Mouse (Mus musculus): ENCODE measurements around the gene Cav2. TPM values are rescaled to one million over a fixed set of nuclear protein-coding genes. Genes with fewer than 3 reads are reported as not detected.

The Cav2 gene
- total and polyA plus RNA-seq, 2 experiments: 2.9 to 7.7 TPM

GRCm38 (mm10) chr6:17278366-17278765, 2.6 kb upstream of the Cav2 start:
- no peak for DNase-seq (ENCODE audit: extremely low read depth, low read depth, low spot score)
- 85% methylated on average over 3 of the region's 3 CpGs for WGBS
- TF ChIP-seq POLR2A (IDR thresholded peaks at IDR 0.05; ENCODE audit: extremely low read depth, insufficient read depth, low read length) (no peak), CTCF (IDR thresholded peaks at IDR 0.05; ENCODE audit: low read depth, low read length) (no peak)
- Histone ChIP-seq H3K27ac (replicated peaks; ENCODE audit: insufficient read depth, low read depth, low read length) (no peak overlapping the region), H3K36me3 (ENCODE audit: control insufficient read depth, insufficient read depth, low read length) (no peaks in the 10 kb centered on the region), H3K9ac (ENCODE audit: low read depth, low read length) (no peak overlapping the region), H3K4me1 (ENCODE audit: control insufficient read depth, insufficient read depth, low read length) (no peaks in the 10 kb centered on the region; the same call in 1 of the 2 replicates), H3K79me2 (ENCODE audit: control insufficient read depth, insufficient read depth, low read length) (no peaks in the 10 kb centered on the region), H3K27me3 (ENCODE audit: control insufficient read depth, insufficient read depth, low read length) (no peaks in the 10 kb centered on the region), H3K4me3 (ENCODE audit: insufficient read depth, low read depth, low read length) (no peak overlapping the region)

- no peak for TF ChIP-seq CTCF (IDR thresholded peaks at IDR 0.05; ENCODE audit: low read depth, low read length)
- no peak for TF ChIP-seq POLR2A (IDR thresholded peaks at IDR 0.05; ENCODE audit: extremely low read depth, insufficient read depth, low read length)
- peak overlapping the region; percentile 16 for H3K27ac ChIP-seq (replicated peaks; ENCODE audit: insufficient read depth, low read depth, low read length)
- no peaks in the 10 kb centered on the region for H3K79me2 ChIP-seq (ENCODE audit: control insufficient read depth, insufficient read depth, low read length)
- H3K36me3 ChIP-seq (ENCODE audit: control insufficient read depth, insufficient read depth, low read length): no peaks in the 10 kb centered on the region
- H3K27me3 ChIP-seq (ENCODE audit: control insufficient read depth, insufficient read depth, low read length): no peaks in the 10 kb centered on the region
- peak overlapping the region; percentile 62; the same call in 1 of the 2 replicates for H3K4me3 ChIP-seq (ENCODE audit: insufficient read depth, low read depth, low read length)
- no peak for DNase-seq (ENCODE audit: extremely low read depth, low read depth, low spot score)
- peak overlapping the region; percentile 16; the same call in 1 of the 2 replicates for H3K9ac ChIP-seq (ENCODE audit: low read depth, low read length)
- no peaks in the 10 kb centered on the region; the same call in 1 of the 2 replicates for H3K4me1 ChIP-seq (ENCODE audit: control insufficient read depth, insufficient read depth, low read length)
- WGBS: 42% methylated on average over 8 of the region's 8 CpGs
Measured at GRCm38 (mm10) chr6:17281757-17282092, 740 bp downstream of the Cav2 start.

- no peaks in the 10 kb centered on the region for H3K27me3 ChIP-seq (ENCODE audit: control insufficient read depth, insufficient read depth, low read length)
- no peak for DNase-seq (ENCODE audit: extremely low read depth, low read depth, low spot score)
- 0 out of 2 replicates have a peak overlapping the region, but pooled peaks have one; percentile 16 for H3K4me3 ChIP-seq (ENCODE audit: insufficient read depth, low read depth, low read length)
- no peaks in the 10 kb centered on the region for H3K36me3 ChIP-seq (ENCODE audit: control insufficient read depth, insufficient read depth, low read length)
- 55% methylated on average over 5 of the region's 5 CpGs for WGBS
- H3K27ac ChIP-seq (replicated peaks; ENCODE audit: insufficient read depth, low read depth, low read length): peak overlapping the region; percentile 16
- peak overlapping the region; percentile 16; the same call in 1 of the 2 replicates for H3K9ac ChIP-seq (ENCODE audit: low read depth, low read length)
- no peaks in the 10 kb centered on the region; the same call in 1 of the 2 replicates for H3K4me1 ChIP-seq (ENCODE audit: control insufficient read depth, insufficient read depth, low read length)
- no peak for TF ChIP-seq CTCF (IDR thresholded peaks at IDR 0.05; ENCODE audit: low read depth, low read length)
- no peak for TF ChIP-seq POLR2A (IDR thresholded peaks at IDR 0.05; ENCODE audit: extremely low read depth, insufficient read depth, low read length)
- H3K79me2 ChIP-seq (ENCODE audit: control insufficient read depth, insufficient read depth, low read length): no peaks in the 10 kb centered on the region
Measured at GRCm38 (mm10) chr6:17282159-17282558, 1.2 kb downstream of the Cav2 start.

GRCm38 (mm10) chr6:17283834-17284233, 2.8 kb downstream of the Cav2 start:
- H3K27ac ChIP-seq (replicated peaks; ENCODE audit: insufficient read depth, low read depth, low read length): no peak overlapping the region
- 75% methylated on average over 3 of the region's 3 CpGs for WGBS
- H3K4me3 ChIP-seq (ENCODE audit: insufficient read depth, low read depth, low read length): no peak overlapping the region
- no peaks in the 10 kb centered on the region for H3K79me2 ChIP-seq (ENCODE audit: control insufficient read depth, insufficient read depth, low read length)
- H3K27me3 ChIP-seq (ENCODE audit: control insufficient read depth, insufficient read depth, low read length): no peaks in the 10 kb centered on the region
- no peak for TF ChIP-seq CTCF (IDR thresholded peaks at IDR 0.05; ENCODE audit: low read depth, low read length)
- no peak for TF ChIP-seq POLR2A (IDR thresholded peaks at IDR 0.05; ENCODE audit: extremely low read depth, insufficient read depth, low read length)
- no peak overlapping the region for H3K9ac ChIP-seq (ENCODE audit: low read depth, low read length)
- DNase-seq (ENCODE audit: extremely low read depth, low read depth, low spot score): no peak
- no peaks in the 10 kb centered on the region; the same call in 1 of the 2 replicates for H3K4me1 ChIP-seq (ENCODE audit: control insufficient read depth, insufficient read depth, low read length)
- H3K36me3 ChIP-seq (ENCODE audit: control insufficient read depth, insufficient read depth, low read length): no peaks in the 10 kb centered on the region

GRCm38 (mm10) chr6:17286381-17286780, 5.4 kb downstream of the Cav2 start:
- no peak overlapping the region for H3K4me3 ChIP-seq (ENCODE audit: insufficient read depth, low read depth, low read length)
- no peaks in the 10 kb centered on the region for H3K27me3 ChIP-seq (ENCODE audit: control insufficient read depth, insufficient read depth, low read length)
- no peak overlapping the region for H3K27ac ChIP-seq (replicated peaks; ENCODE audit: insufficient read depth, low read depth, low read length)
- no peak overlapping the region for H3K9ac ChIP-seq (ENCODE audit: low read depth, low read length)
- no peak for DNase-seq (ENCODE audit: extremely low read depth, low read depth, low spot score)
- no peaks in the 10 kb centered on the region for H3K79me2 ChIP-seq (ENCODE audit: control insufficient read depth, insufficient read depth, low read length)
- no peaks in the 10 kb centered on the region; the same call in 1 of the 2 replicates for H3K4me1 ChIP-seq (ENCODE audit: control insufficient read depth, insufficient read depth, low read length)
- H3K36me3 ChIP-seq (ENCODE audit: control insufficient read depth, insufficient read depth, low read length): no peaks in the 10 kb centered on the region
- WGBS: 66% methylated on average over 4 of the region's 4 CpGs
- TF ChIP-seq POLR2A (IDR thresholded peaks at IDR 0.05; ENCODE audit: extremely low read depth, insufficient read depth, low read length) (no peak), CTCF (IDR thresholded peaks at IDR 0.05; ENCODE audit: low read depth, low read length) (no peak)

GRCm38 (mm10) chr6:17295116-17295515, 14.1 kb downstream of the Cav2 start:
- DNase-seq (ENCODE audit: extremely low read depth, low read depth, low spot score): no peak
- Histone ChIP-seq H3K27ac (replicated peaks; ENCODE audit: insufficient read depth, low read depth, low read length) (no peak overlapping the region), H3K4me3 (ENCODE audit: insufficient read depth, low read depth, low read length) (no peak overlapping the region), H3K4me1 (ENCODE audit: control insufficient read depth, insufficient read depth, low read length) (no peaks in the 10 kb centered on the region), H3K79me2 (ENCODE audit: control insufficient read depth, insufficient read depth, low read length) (no peaks in the 10 kb centered on the region), H3K9ac (ENCODE audit: low read depth, low read length) (no peak overlapping the region), H3K36me3 (ENCODE audit: control insufficient read depth, insufficient read depth, low read length) (no peaks in the 10 kb centered on the region), H3K27me3 (ENCODE audit: control insufficient read depth, insufficient read depth, low read length) (no peaks in the 10 kb centered on the region)
- TF ChIP-seq CTCF (IDR thresholded peaks at IDR 0.05; ENCODE audit: low read depth, low read length): no peak
- TF ChIP-seq POLR2A (IDR thresholded peaks at IDR 0.05; ENCODE audit: extremely low read depth, insufficient read depth, low read length): no peak
- WGBS: 90% methylated on average over 5 of the region's 5 CpGs
